Mouse (Mus musculus): ENCODE measurements at regions not wholly inside any gene's neighbourhood (a gene's known extent, or its start where the extent isn't known, plus 50 kb on each side); places are given as distances from the start of the nearest gene placed in this dataset.

- no peak for DNase-seq (ENCODE audit: low spot score in 2 of 2)
Observed at GRCm38 (mm10) chr1:184606541-184606940, 125.9 kb downstream of the Hlx start.

GRCm38 (mm10) chr1:184605666-184606065, 126.8 kb downstream of the Hlx start:
- no peak for DNase-seq (ENCODE audit: low spot score in 2 of 2)

- DNase-seq (ENCODE audit: low spot score in 2 of 2), result no peak
Observed at GRCm38 (mm10) chr1:184603136-184603535, 129.3 kb downstream of the Hlx start.

DNA sequence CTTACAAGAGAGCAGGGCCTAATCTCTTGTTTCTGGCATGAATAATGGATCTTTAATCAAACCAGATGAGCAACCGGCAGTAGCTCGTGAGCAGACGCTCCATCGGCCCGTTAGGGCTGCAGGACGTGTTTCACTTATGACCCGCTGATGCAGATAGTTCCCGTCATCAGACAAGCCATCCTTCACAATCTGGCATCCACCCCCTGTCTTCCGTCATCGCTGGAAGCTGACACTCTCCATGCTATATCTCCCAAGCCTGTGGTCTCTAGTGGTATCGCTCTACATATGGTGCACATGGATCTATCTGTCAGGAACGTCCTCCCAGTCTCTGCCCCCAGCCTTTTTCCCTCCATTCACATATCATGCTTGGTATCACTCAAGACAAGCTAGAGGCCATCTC, 137.0 kb downstream of the Hlx start:
- DNase-seq (ENCODE audit: low spot score in 2 of 2), result no peak

DNA sequence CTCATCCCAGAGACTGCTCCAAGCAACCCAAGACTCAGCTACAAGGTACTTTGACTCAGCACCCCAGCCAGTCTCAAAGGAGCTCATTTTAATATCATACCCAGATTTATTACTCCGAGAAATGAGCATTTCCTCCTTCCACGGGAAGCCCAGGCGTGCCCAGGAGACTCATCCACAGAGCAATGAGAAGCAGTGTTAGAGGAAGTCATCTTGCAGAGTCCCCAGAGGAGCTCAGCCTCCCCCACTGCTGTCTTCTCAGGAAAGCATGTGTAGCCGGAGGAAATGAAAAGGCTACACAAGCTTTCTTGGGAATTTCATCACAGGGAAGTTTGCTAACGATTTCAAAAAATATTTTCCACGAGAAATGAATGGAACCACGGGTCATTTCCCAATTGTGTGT, 141.8 kb downstream of the Hlx start:
- DNase-seq (ENCODE audit: low spot score in 2 of 2), result no peak

- DNase-seq (ENCODE audit: low spot score in 2 of 2), result no peak
Observed at GRCm38 (mm10) chr1:184589277-184589676, 143.1 kb downstream of the Hlx start.

- no peak for DNase-seq (ENCODE audit: low spot score in 2 of 2)
Observed at GRCm38 (mm10) chr1:184584505-184584874, 147.9 kb downstream of the Hlx start.

- no peak for DNase-seq (ENCODE audit: low spot score in 2 of 2)
Observed at GRCm38 (mm10) chr1:184583751-184584504, 148.5 kb downstream of the Hlx start.

GRCm38 (mm10) chr1:184579475-184579874, 152.9 kb downstream of the Hlx start:
- DNase-seq (ENCODE audit: low spot score in 2 of 2), result no peak

DNA sequence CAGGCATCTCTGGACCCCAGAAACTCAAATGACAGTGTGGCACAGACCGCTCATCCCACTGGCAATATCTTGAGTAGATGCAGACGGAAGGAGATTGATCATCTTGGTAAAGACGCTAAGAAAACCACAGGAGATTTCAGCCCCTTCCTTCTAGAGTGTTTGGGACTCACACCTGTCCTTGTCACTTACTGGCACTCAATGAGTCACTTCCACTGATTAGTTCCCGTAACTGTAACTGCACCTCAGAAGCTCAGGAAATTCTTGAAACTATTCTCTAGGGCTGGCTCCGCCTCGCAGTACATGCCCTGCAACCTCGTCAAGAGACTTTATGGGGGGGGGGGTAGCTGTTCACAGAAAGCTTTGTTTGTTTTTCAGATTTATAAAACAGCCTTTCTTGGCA, 155.9 kb downstream of the Hlx start:
- DNase-seq (ENCODE audit: low spot score in 2 of 2), result no peak

DNA sequence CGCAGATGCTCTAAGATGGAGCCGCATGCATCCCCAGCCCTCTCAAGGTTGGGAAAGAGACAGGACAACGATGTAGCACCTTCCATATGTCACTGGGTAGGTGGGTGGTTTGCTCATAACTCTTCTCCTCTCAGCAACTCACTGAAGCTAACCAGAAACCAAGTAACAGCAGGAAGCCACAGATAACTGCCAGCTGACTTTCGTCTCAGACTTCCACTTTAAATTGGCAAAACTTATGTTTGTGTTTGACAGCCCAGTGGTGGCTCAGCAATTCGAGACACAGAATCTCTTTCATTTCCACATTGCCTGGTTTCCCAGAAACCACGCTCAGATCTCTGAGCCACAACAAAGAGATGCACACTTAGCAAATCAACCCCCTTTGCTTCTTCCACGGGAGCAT, 159.1 kb downstream of the Hlx start:
- DNase-seq (ENCODE audit: low spot score in 2 of 2), result no peak

GRCm38 (mm10) chr1:184570681-184571080, 161.7 kb downstream of the Hlx start:
- DNase-seq (ENCODE audit: low spot score in 2 of 2), result no peak

DNA sequence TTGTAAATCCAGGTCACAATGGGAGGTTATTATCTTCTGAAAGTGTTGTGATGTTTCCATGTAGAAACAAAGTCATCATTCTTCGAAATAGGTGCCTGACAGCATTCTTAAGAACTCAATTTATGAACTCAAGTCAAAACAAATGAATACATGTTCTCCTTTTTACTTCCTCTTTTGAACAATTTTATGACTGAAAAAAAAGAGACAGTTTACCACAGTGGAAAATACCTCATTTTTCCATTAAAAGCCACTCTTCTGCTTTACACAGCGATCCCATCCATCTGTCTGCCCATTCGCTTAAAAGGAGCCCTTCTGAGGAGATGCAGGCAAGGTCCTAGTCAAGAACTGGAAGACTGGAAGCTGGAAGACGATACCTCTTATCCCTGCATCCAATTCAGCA, 169.5 kb downstream of the Hlx start:
- DNase-seq (ENCODE audit: low spot score in 2 of 2), result no peak

DNA sequence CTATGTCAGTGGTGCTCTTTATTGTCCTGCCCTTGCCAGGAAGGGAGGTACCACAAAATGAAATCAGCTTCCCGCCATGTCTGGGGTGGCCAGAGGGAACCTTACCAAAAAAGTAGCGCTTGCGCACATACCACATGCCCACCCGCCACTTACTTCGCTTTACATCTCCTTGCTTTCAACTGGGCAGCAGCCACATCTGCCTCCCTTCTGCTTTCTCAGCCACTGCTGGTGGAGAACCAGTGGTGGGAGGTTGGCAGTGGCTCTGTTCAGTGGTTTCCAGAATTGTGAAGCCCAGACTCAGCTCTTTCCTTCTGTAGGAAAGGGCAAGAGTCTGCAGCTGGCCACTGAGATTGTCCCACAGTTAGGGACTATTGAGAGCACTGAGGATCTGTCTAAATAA, 170.2 kb downstream of the Hlx start:
- no peak for DNase-seq (ENCODE audit: low spot score in 2 of 2)

- DNase-seq (ENCODE audit: low spot score in 2 of 2), result no peak
Observed at GRCm38 (mm10) chr1:184559543-184559942, 172.9 kb downstream of the Hlx start.

GRCm38 (mm10) chr1:184553791-184554190, 178.6 kb downstream of the Hlx start:
- no peak for DNase-seq (ENCODE audit: low spot score in 2 of 2)

- no peak for DNase-seq (ENCODE audit: low spot score in 2 of 2)
Observed at GRCm38 (mm10) chr1:184550491-184550890, 181.9 kb downstream of the Hlx start.

GRCm38 (mm10) chr1:184547650-184548235, 184.7 kb downstream of the Hlx start:
- DNase-seq (ENCODE audit: low spot score in 2 of 2), result no peak

DNA sequence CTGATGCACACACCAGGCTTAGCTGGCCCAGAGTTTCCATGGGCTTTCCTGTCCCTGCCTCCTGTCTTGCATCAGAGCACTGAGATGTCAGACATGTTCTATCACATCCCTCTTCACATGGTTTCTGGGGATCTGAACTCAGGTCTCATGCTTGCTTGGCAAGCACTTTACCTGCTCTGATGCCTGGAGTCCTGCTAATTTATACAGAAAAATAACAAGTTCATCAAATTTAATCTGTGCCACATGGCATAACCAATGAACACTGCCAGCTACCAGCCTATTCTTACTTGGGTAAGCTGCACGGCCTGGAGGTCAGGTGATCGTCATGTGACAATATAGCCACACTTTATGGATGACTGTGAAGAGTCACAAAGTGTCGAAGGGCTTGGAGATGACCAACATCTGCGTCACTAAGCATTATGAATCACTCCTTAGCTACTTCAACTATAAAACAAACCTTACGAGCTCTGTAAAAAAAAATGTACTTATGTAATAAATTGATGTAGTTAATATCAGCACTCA, 186.2 kb downstream of the Hlx start:
- no peak for DNase-seq (ENCODE audit: low spot score in 2 of 2)

GRCm38 (mm10) chr1:184545111-184545510, 187.3 kb downstream of the Hlx start:
- DNase-seq (ENCODE audit: low spot score in 2 of 2), result no peak

- no peak for DNase-seq (ENCODE audit: low spot score in 2 of 2)
Observed at GRCm38 (mm10) chr1:184542321-184543115, 189.9 kb downstream of the Hlx start.

DNA sequence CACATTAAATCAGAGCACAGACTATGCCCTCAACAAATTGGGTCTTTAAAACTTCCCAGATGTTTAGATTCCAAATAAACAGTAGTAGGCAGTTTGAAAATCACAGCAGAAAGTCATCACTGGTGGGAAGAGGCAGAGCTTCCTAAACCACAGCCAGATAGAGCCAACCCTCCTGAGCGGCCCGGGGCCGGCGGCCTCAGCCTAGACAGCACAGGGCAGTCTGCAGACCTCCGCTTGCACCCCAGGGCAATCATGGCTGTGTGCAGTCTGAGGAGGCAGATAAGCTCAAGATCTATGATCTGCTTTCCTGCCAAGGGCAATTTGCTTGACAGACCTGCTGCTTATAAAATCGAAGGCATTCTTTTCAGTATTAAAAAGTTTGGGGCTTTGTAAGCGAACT, 192.6 kb downstream of the Hlx start:
- DNase-seq (ENCODE audit: low spot score in 2 of 2), result no peak

All from urinary bladder, postnatal 4 days (tissue).